Mouse (Mus musculus) B cell, adult 2 months (primary cell): Measurements from ENCODE around the gene Sash1.

Source experiments
- DNase-seq, 2 experiments: peaks; one replicate each; pipeline ENCODE4 v3.0.0; 2022

Sash1 gene

GRCm38 (mm10) chr10:8898831-8899511, 13.1 kb upstream of the Sash1 start:
- no peak for DNase-seq

GRCm38 (mm10) chr10:8898099-8898777, 12.4 kb upstream of the Sash1 start:
- DNase-seq: no peak

- DNase-seq: no peak
These were observed 9.2 kb upstream of the Sash1 start for GRCm38 (mm10) chr10:8894965-8895515.

GRCm38 (mm10) chr10:8890511-8890910, 4.6 kb upstream of the Sash1 start:
- no peak for DNase-seq

- no peak for DNase-seq
These were observed 3.5 kb upstream of the Sash1 start for GRCm38 (mm10) chr10:8889341-8889740.

- DNase-seq: no peak
These were observed 621 bp upstream of the Sash1 start for GRCm38 (mm10) chr10:8886528-8886854.

GRCm38 (mm10) chr10:8885201-8885600, 669 bp downstream of the Sash1 start:
- peak in 1 of 2 experiments; percentile 4 for DNase-seq

GRCm38 (mm10) chr10:8884565-8884964, 1.3 kb downstream of the Sash1 start:
- DNase-seq: no peak

- DNase-seq: no peak
These were observed 2.2 kb downstream of the Sash1 start for GRCm38 (mm10) chr10:8883686-8884085.

- DNase-seq: no peak
These were observed 4.1 kb downstream of the Sash1 start for GRCm38 (mm10) chr10:8881736-8882135.

- DNase-seq: no peak
These were observed 4.8 kb downstream of the Sash1 start for GRCm38 (mm10) chr10:8880950-8881675.

GRCm38 (mm10) chr10:8878824-8879223, 7.0 kb downstream of the Sash1 start:
- no peak for DNase-seq

- no peak for DNase-seq
These were observed 7.5 kb downstream of the Sash1 start for GRCm38 (mm10) chr10:8878381-8878780.

- DNase-seq: no peak
These were observed 12.1 kb downstream of the Sash1 start for GRCm38 (mm10) chr10:8873631-8874370.

- DNase-seq: no peak
These were observed 13.1 kb downstream of the Sash1 start for GRCm38 (mm10) chr10:8872788-8873187.

GRCm38 (mm10) chr10:8871935-8872334, 13.9 kb downstream of the Sash1 start:
- no peak for DNase-seq

- no peak for DNase-seq
These were observed 15.5 kb downstream of the Sash1 start for GRCm38 (mm10) chr10:8870368-8870767.

GRCm38 (mm10) chr10:8866062-8866642, 19.7 kb downstream of the Sash1 start:
- DNase-seq: no peak

GRCm38 (mm10) chr10:8860655-8861054, 25.2 kb downstream of the Sash1 start:
- no peak for DNase-seq

- DNase-seq: peak in 1 of 2 experiments; percentile 3
These were observed 27.2 kb downstream of the Sash1 start for GRCm38 (mm10) chr10:8858718-8859117.

- no peak for DNase-seq
These were observed 28.9 kb downstream of the Sash1 start for GRCm38 (mm10) chr10:8856942-8857341.

GRCm38 (mm10) chr10:8853326-8853725, 32.5 kb downstream of the Sash1 start:
- no peak for DNase-seq

- no peak for DNase-seq
These were observed 34.2 kb downstream of the Sash1 start for GRCm38 (mm10) chr10:8851625-8852024.
